Mouse (Mus musculus): Measurements from ENCODE around the gene Hsd17b11.

- TF ChIP-seq MAZ (IDR thresholded peaks at IDR 0.05; ENCODE audit: low read depth, low read length) (no peak), SMC3 (IDR thresholded peaks at IDR 0.05; ENCODE audit: low read depth, low read length) (no peak), TBP (IDR thresholded peaks at IDR 0.05; ENCODE audit: low read depth, low read length) (no peak), GABPA (IDR thresholded peaks at IDR 0.05; ENCODE audit: low read depth, low read length) (no peak), HCFC1 (IDR thresholded peaks at IDR 0.05; ENCODE audit: low read depth, low read length) (no peak), CTCF (IDR thresholded peaks at IDR 0.05 in 2 of 3, conservative IDR thresholded peaks at IDR 0.05 in 1 of 3; ENCODE audit: control insufficient read depth in 1 of 3, insufficient read depth in 1 of 3, low read depth in 2 of 3, low read length in 3 of 3, poor library complexity in 1 of 3, severe bottlenecking in 1 of 3) (no peak)
Measured at GRCm38 (mm10) chr5:104036686-104037085, 15.0 kb upstream of the Hsd17b11 start.
